Mouse (Mus musculus) stomach, postnatal 0 days (tissue): ENCODE measurements at regions not wholly inside any gene's neighbourhood (a gene's known extent, or its start where the extent isn't known, plus 50 kb on each side); places are given as distances from the start of the nearest gene placed in this dataset.

Source experiments
- CTCF ChIP-seq: IDR thresholded peaks from 2 replicates; pipeline ENCODE4 v1.5.1; 2016; ENCODE audit warnings: antibody characterized with exemption, low read depth, mild to moderate bottlenecking, moderate library complexity
- EP300 ChIP-seq: optimal IDR thresholded peaks from 2 replicates; pipeline ENCODE3; 2016; ENCODE audit warnings: antibody characterized with exemption

GRCm38 (mm10) chr11:64188701-64189100 lies 109.4 kb upstream of the Cox10 start:
- TF ChIP-seq CTCF = no peak
- TF ChIP-seq EP300 = no peak
